Mouse (Mus musculus): ENCODE data around the gene BC030867. TPM values are rescaled to one million over a fixed set of nuclear protein-coding genes. Genes with fewer than 3 reads are reported as not detected.

BC030867 gene
- 1.8 and 2.6 TPM in 2 replicates for polyA plus RNA-seq (2015; fragmentation: Nextera tagmentation; extraction: Ambion mirVana)

DNA sequence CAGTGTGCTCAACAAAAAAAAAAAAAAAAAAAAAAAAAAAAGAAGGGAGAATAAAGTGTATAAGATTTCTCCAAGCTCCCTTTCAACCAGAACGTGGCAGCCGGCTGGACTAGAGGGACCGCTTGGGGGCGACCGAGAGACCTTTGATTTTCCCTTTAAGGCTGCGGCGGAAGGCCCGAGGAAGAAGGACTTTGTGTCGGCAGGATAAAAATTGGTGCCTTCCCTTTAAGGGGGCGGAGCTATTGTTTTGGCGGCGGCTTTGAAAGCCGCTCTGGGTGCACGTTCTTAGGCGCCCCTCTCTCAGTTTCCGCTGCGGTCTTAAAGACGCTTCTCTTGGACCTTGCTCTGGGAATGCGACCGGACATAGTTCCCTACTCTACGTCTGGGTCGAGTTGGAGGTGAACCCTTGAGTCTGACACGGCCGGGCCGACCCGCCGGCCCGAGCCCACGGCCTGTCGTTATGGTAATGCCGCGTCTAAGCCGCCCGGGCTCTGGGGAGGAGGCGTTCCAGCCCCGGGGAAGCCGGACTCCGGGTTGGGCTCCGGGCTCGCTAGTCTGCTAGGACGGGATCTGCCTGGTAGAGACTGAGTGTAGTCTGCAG, at the start of gene BC030867:
Gene BC030867 (plus strand): TSS at position 253 of the 601 bp plus-strand sequence.

DNA sequence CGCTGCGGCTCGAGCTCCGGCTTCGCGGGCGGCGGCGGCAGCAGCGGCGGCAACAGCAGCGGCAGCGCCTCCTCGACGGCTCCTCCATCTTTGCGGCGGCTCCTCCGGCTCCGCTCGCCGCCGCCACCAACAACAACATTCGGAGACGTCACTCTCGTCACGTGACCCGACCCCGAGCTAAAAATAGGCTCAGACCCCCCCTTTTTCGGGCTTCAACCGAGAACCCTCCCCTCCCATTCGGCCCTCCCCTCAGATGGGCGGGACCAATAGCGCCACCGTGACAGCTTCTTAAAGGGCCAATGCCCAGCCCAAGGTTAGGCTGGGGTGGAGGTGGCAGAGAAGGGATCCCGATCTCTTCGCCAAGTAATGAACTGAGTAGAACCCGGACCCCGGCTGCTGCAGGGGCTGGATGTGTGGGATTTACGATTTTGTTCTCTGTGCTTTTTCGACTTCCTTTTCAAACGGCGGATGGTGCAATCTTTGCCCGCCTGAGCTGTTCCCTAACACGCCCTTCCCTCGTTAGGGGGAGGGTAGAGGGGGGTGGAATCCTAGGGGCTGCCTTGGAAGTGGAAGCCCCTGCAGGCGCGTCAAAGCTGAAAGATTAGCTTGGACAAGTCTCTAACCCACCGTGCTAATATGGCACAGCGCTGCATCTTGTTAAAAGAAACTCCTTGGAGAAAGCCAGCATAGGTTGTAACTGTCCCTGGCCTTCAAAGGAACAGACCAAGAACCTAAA, 18.5 kb upstream of the BC030867 start, which contains the start of gene Hdac5:
Gene Hdac5 (minus strand): TSS at position 161 of the 736 bp plus-strand sequence.

DNA sequence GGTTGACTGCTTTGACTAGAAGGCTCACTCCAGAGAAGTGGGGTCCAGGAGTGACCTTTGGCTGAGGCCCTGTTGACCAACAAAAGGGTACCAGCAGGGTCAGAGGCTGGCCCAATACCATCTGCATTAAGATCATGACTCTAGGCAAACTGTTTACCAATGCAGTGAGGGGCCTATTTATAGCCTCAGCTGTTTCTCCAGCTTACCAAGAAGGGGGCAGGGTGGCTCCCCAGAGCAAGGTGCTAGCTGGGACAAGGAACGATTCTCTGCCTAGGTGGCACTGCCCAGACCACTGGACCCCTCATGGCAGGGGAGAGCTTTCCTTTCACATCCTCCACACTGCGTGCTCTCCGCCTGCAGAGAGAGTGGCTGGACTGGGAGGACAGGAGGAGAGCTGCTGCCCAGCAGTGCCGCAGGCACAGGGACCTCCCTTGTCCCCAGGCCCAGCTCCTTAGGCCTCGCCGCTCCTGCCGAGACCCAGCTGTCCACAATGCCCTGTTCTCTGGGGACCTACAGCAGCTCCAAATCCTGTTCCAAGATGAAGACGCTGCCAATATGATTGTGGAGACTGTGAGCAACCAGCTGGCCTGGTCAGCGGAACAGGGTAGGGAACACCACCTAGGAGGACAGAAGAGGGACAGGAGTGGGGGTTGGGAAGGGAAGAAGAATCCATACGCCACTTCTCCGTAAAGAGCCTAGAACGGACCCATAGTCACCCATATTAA, 20.0 kb downstream of the BC030867 start, which contains the start of gene Asb16:
Gene Asb16 (plus strand): TSS at position 224 of the 725 bp plus-strand sequence.

DNA sequence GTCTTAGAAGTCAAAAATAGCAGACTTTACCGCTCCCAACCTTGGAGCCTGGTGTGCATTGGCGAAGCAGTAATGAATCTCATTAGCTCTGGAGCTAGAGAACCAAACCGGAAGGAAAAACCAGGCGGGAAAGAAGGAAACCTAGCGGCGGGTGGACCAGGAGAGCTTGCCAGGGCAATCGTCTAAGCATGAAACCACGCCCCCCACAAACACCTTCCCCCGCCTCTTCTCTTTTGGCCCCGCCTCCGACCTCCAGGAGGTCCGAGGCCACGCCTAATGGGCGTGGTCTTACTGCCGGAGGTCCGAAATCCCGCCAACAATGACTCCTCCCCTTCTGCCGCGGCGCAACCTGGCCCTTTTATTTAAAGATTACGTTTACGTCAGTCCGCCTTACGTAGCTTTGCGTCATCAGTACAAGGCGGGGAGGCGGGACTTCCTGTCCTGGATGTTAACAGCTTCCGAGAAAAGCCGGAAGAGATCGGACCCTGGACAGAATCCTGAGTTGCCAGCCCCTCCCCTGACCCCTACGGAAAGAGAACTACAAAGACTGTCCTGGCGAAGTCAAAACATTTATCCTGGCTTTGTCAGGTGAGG, 35.9 kb downstream of the BC030867 start, which contains the start of gene Tmub2:
Gene Tmub2 (plus strand): TSS at position 431 of the 594 bp plus-strand sequence.

DNA sequence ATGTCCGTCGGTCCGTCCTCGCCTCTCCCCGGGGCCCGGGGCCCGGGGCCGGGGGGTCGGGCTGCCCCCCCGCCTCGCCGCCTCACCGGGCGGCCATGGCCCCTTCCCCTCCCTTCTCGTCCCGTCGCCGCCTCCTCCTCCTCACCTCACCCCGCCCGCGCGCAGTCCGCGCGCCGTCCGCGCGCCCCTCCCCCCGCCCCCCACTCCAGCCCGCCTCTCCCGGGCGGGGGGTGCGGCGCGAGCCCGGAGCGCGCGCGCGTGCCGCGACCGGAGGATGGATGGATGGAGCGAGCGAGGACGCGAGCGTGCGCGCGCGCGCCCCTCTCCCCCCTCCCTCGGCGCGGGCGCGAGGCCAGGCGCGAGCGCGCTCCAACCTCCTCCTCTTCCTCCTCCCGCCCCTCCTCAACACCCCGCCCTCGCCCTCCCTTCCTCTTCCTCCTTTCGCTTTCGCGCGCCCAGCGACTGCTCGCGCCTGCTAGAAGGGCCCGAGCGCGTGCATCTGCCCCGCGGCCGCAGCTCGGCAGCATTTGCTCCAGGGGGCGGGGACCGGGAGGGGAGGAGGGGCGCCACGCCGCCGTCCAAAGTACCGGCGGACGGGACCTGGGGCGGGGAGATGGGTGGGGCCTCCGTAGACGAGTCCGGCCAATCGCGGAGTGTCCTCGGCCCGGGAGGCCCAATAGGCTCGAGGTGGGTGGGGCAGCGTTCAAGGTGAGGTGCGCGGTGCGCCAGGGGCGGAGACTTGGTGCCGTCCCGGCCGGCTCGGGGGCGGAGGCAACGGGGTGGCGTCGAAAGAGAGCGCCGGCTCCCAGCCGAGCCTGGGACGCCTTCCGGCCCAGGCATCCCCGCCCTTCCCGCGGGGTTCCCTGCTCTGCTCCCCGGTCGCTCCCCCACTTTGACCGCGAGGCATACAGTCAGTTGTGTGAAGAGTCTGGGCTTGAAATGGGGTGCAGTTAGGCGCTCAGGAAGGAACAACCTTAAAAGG, 48.1 kb downstream of the BC030867 start, which contains the start of gene Atxn7l3:
Gene Atxn7l3 (minus strand): TSS at position 141 of the 982 bp plus-strand sequence.

Small RNA genes within 50 kb of the gene (microRNA-seq; reads per million reads assigned to microRNA genes)
- 0.21 to 0.41 reads per million in 2 experiments for gene Mir8101

Other genes starting within 250 kb of the BC030867 start
- 19.7 and 22.6 TPM in 2 replicates for gene Mpp3, start 220.4 kb upstream of the BC030867 start, polyA plus RNA-seq (2015; fragmentation: Nextera tagmentation; extraction: Ambion mirVana)
- 13.1 and 19.0 TPM in 2 replicates for gene Cd300lg, start 207.4 kb upstream of the BC030867 start, polyA plus RNA-seq (2015; fragmentation: Nextera tagmentation; extraction: Ambion mirVana)
- 0.85 and 0.99 TPM in 2 replicates for gene Mpp2, start 160.4 kb upstream of the BC030867 start, polyA plus RNA-seq (2015; fragmentation: Nextera tagmentation; extraction: Ambion mirVana)
- not detected in 2 replicates for gene Ppy, start 147.6 kb upstream of the BC030867 start, polyA plus RNA-seq (2015; fragmentation: Nextera tagmentation; extraction: Ambion mirVana)
- gene Pyy, start 141.1 kb upstream of the BC030867 start, polyA plus RNA-seq (2015; fragmentation: Nextera tagmentation; extraction: Ambion mirVana): not detected in 2 replicates
- gene Nags, start 103.4 kb upstream of the BC030867 start, polyA plus RNA-seq (2015; fragmentation: Nextera tagmentation; extraction: Ambion mirVana): not detected in 2 replicates
- gene Tmem101, start 92.5 kb upstream of the BC030867 start, polyA plus RNA-seq (2015; fragmentation: Nextera tagmentation; extraction: Ambion mirVana): 17.9 and 19.3 TPM in 2 replicates
- 91.9 and 96.3 TPM in 2 replicates for gene Lsm12, start 63.6 kb upstream of the BC030867 start, polyA plus RNA-seq (2015; fragmentation: Nextera tagmentation; extraction: Ambion mirVana)
- 13.2 and 16.3 TPM in 2 replicates for gene G6pc3, start 59.3 kb upstream of the BC030867 start, polyA plus RNA-seq (2015; fragmentation: Nextera tagmentation; extraction: Ambion mirVana)
- gene Hdac5, start 18.7 kb upstream of the BC030867 start, polyA plus RNA-seq (2015; fragmentation: Nextera tagmentation; extraction: Ambion mirVana): 51.9 and 58.9 TPM in 2 replicates
- gene Asb16, start 19.9 kb downstream of the BC030867 start, polyA plus RNA-seq (2015; fragmentation: Nextera tagmentation; extraction: Ambion mirVana): 1.6 and 2.5 TPM in 2 replicates
- gene Tmub2, start 36.0 kb downstream of the BC030867 start, polyA plus RNA-seq (2015; fragmentation: Nextera tagmentation; extraction: Ambion mirVana): 26.3 and 27.0 TPM in 2 replicates
- 5.4 and 6.3 TPM in 2 replicates for gene Atxn7l3, start 47.7 kb downstream of the BC030867 start, polyA plus RNA-seq (2015; fragmentation: Nextera tagmentation; extraction: Ambion mirVana)
- gene Ubtf, start 70.9 kb downstream of the BC030867 start, polyA plus RNA-seq (2015; fragmentation: Nextera tagmentation; extraction: Ambion mirVana): 40.6 and 45.3 TPM in 2 replicates
- 1.1 TPM in 2 replicates for gene Slc4a1, start 117.3 kb downstream of the BC030867 start, polyA plus RNA-seq (2015; fragmentation: Nextera tagmentation; extraction: Ambion mirVana)
- gene Rundc3a, start 144.5 kb downstream of the BC030867 start, polyA plus RNA-seq (2015; fragmentation: Nextera tagmentation; extraction: Ambion mirVana): 1.3 TPM in 2 replicates
- gene Slc25a39, start 159.1 kb downstream of the BC030867 start, polyA plus RNA-seq (2015; fragmentation: Nextera tagmentation; extraction: Ambion mirVana): 102 and 117 TPM in 2 replicates
- 149 and 170 TPM in 2 replicates for gene Grn, start 181.4 kb downstream of the BC030867 start, polyA plus RNA-seq (2015; fragmentation: Nextera tagmentation; extraction: Ambion mirVana)
- 4.9 and 7.7 TPM in 2 replicates for gene Fam171a2, start 198.8 kb downstream of the BC030867 start, polyA plus RNA-seq (2015; fragmentation: Nextera tagmentation; extraction: Ambion mirVana)
- gene Itga2b, start 221.2 kb downstream of the BC030867 start, polyA plus RNA-seq (2015; fragmentation: Nextera tagmentation; extraction: Ambion mirVana): 7.5 and 8.0 TPM in 2 replicates

Data from skeletal muscle tissue, postnatal 0 days (tissue).